Mouse (Mus musculus): ENCODE measurements around the gene Otx1.

GRCm38 (mm10) chr11:21985118-21985517, 17.6 kb downstream of the Otx1 start:
- no peak for TF ChIP-seq TAL1 (IDR thresholded peaks at IDR 0.05; ENCODE audit: low read length)
- TF ChIP-seq GATA1 (IDR thresholded peaks at IDR 0.05; ENCODE audit: low read length) = no peak

All from erythroblast, embryonic 14.5 days (primary cell).